Mouse (Mus musculus): ENCODE results near the gene Plscr5. TPM values are rescaled to one million over a fixed set of nuclear protein-coding genes. Genes with fewer than 3 reads are reported as not detected.

Gene Plscr5
- polyA plus RNA-seq, 1 experiment from 2014 or later = not detected

GRCm38 (mm10) chr9:92207757-92208156, 15.0 kb downstream of the Plscr5 start:
- ATAC-seq (ENCODE audit: insufficient read depth) = no peak
- no peak overlapping the region for H3K27ac ChIP-seq (replicated peaks)
- 65% methylated on average over 8 of the region's 8 CpGs for WGBS (ENCODE audit: insufficient replicate concordance)
- no peaks in the 10 kb centered on the region for H3K36me3 ChIP-seq (replicated peaks)
- no peak overlapping the region for H3K4me3 ChIP-seq (replicated peaks)
- no peaks in the 10 kb centered on the region for H3K4me1 ChIP-seq (replicated peaks)
- no peaks in the 10 kb centered on the region for H3K9me3 ChIP-seq (replicated peaks)
- H3K27me3 ChIP-seq = no peaks in the 10 kb centered on the region
- no peak overlapping the region for H3K9ac ChIP-seq
- no peak overlapping the region for H3K4me2 ChIP-seq

DNA sequence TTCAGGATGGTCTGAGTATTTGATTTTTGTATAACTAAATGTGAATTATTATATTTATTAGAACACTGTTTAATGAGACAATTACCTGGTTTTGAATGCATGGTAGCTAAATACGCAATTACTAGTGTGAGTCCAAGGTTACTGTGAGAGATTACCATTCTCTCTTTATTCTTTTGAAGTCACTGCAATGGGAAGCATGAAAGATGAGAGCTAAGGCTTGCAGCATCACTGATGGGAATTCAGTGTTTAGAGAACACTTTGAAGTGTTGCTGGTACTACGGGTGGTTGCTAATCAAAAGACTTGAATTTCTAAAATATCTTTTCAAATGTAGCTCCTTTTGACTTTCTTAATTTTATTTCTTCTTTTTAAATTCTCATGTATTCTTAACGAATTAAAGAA, 17.1 kb downstream of the Plscr5 start:
- 68% methylated on average over 3 of the region's 3 CpGs for WGBS (ENCODE audit: insufficient replicate concordance)

GRCm38 (mm10) chr9:92210386-92210967, 17.7 kb downstream of the Plscr5 start:
- Histone ChIP-seq H3K4me3 (replicated peaks) (no peak overlapping the region), H3K9me3 (replicated peaks) (no peaks in the 10 kb centered on the region), H3K4me1 (replicated peaks) (no peaks in the 10 kb centered on the region), H3K4me2 (no peak overlapping the region), H3K27me3 (no peaks in the 10 kb centered on the region), H3K27ac (replicated peaks) (no peak overlapping the region), H3K9ac (no peak overlapping the region), H3K36me3 (replicated peaks) (no peaks in the 10 kb centered on the region)
- no peak for ATAC-seq (ENCODE audit: insufficient read depth)
- WGBS (ENCODE audit: insufficient replicate concordance) = 71% methylated on average over 7 of the region's 7 CpGs

More for the DNA sequence above, 17.1 kb downstream of the Plscr5 start:
- Histone ChIP-seq H3K9ac (no peak overlapping the region), H3K27me3 (no peaks in the 10 kb centered on the region), H3K36me3 (replicated peaks) (no peaks in the 10 kb centered on the region), H3K27ac (replicated peaks) (no peak overlapping the region), H3K4me1 (replicated peaks) (no peaks in the 10 kb centered on the region), H3K4me2 (no peak overlapping the region), H3K9me3 (replicated peaks) (no peaks in the 10 kb centered on the region), H3K4me3 (replicated peaks) (no peak overlapping the region)
- ATAC-seq (ENCODE audit: insufficient read depth) = no peak

- Histone ChIP-seq H3K27me3 (no peaks in the 10 kb centered on the region), H3K4me2 (no peak overlapping the region), H3K9ac (no peak overlapping the region), H3K36me3 (replicated peaks) (no peaks in the 10 kb centered on the region), H3K4me1 (replicated peaks) (no peaks in the 10 kb centered on the region), H3K9me3 (replicated peaks) (no peaks in the 10 kb centered on the region), H3K4me3 (replicated peaks) (no peak overlapping the region), H3K27ac (replicated peaks) (no peak overlapping the region)
- ATAC-seq (ENCODE audit: insufficient read depth) = no peak
- 18% methylated on average over 3 of the region's 3 CpGs for WGBS (ENCODE audit: insufficient replicate concordance)
Measured at GRCm38 (mm10) chr9:92211048-92211447, 18.3 kb downstream of the Plscr5 start.

- no peaks in the 10 kb centered on the region for H3K9me3 ChIP-seq (replicated peaks)
- no peaks in the 10 kb centered on the region for H3K27me3 ChIP-seq
- no peak overlapping the region for H3K4me3 ChIP-seq (replicated peaks)
- 14% methylated on average over 4 of the region's 4 CpGs for WGBS (ENCODE audit: insufficient replicate concordance)
- H3K27ac ChIP-seq (replicated peaks) = no peak overlapping the region
- H3K9ac ChIP-seq = no peak overlapping the region
- ATAC-seq (ENCODE audit: insufficient read depth) = no peak
- H3K36me3 ChIP-seq (replicated peaks) = no peaks in the 10 kb centered on the region
- H3K4me2 ChIP-seq = no peak overlapping the region
- no peaks in the 10 kb centered on the region for H3K4me1 ChIP-seq (replicated peaks)
Measured at GRCm38 (mm10) chr9:92217484-92217883, 24.7 kb downstream of the Plscr5 start.

DNA sequence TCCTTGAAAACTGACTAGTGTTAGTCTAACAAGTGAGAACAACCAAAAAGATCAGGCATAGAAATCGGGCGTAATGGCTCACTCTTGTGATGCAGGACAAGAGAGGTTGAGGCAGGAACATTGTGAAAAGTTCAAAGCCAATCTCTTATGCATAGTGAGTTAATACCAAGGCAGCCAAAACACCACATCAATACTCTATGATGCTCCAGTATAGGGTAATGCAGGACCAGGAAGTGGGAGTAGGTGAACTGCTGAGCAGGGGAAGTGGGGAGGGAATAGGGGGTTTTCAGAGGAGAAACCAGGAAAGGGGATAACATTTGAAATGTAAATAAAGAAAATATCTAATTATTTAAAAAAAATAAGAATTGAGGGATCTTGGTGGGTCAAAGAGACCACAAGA, 25.2 kb downstream of the Plscr5 start:
- Histone ChIP-seq H3K9ac (no peak overlapping the region), H3K27me3 (no peaks in the 10 kb centered on the region), H3K9me3 (replicated peaks) (no peaks in the 10 kb centered on the region), H3K27ac (replicated peaks) (no peak overlapping the region), H3K4me1 (replicated peaks) (no peaks in the 10 kb centered on the region), H3K4me3 (replicated peaks) (no peak overlapping the region), H3K36me3 (replicated peaks) (no peaks in the 10 kb centered on the region), H3K4me2 (no peak overlapping the region)
- ATAC-seq (ENCODE audit: insufficient read depth) = no peak
- WGBS (ENCODE audit: insufficient replicate concordance) = 55% methylated on average over 2 of the region's 2 CpGs

- Histone ChIP-seq H3K36me3 (replicated peaks) (no peaks in the 10 kb centered on the region), H3K9ac (no peak overlapping the region), H3K27ac (replicated peaks) (no peak overlapping the region), H3K27me3 (no peaks in the 10 kb centered on the region), H3K9me3 (replicated peaks) (no peaks in the 10 kb centered on the region), H3K4me1 (replicated peaks) (no peaks in the 10 kb centered on the region), H3K4me2 (no peak overlapping the region), H3K4me3 (replicated peaks) (no peak overlapping the region)
- 12% methylated on average over 3 of the region's 3 CpGs for WGBS (ENCODE audit: insufficient replicate concordance)
- ATAC-seq (ENCODE audit: insufficient read depth) = no peak
Measured at GRCm38 (mm10) chr9:92220151-92220550, 27.4 kb downstream of the Plscr5 start.

- no peak overlapping the region for H3K4me3 ChIP-seq (replicated peaks)
- H3K4me1 ChIP-seq (replicated peaks) = no peaks in the 10 kb centered on the region
- no peak for ATAC-seq (ENCODE audit: insufficient read depth)
- no peaks in the 10 kb centered on the region for H3K9me3 ChIP-seq (replicated peaks)
- no peaks in the 10 kb centered on the region for H3K36me3 ChIP-seq (replicated peaks)
- H3K27ac ChIP-seq (replicated peaks) = no peak overlapping the region
- no peak overlapping the region for H3K9ac ChIP-seq
- H3K27me3 ChIP-seq = no peaks in the 10 kb centered on the region
- no peak overlapping the region for H3K4me2 ChIP-seq
Measured at GRCm38 (mm10) chr9:92221480-92221879, 28.7 kb downstream of the Plscr5 start.

GRCm38 (mm10) chr9:92224598-92225231, 32.0 kb downstream of the Plscr5 start:
- Histone ChIP-seq H3K4me2 (no peak overlapping the region), H3K4me1 (replicated peaks) (peaks cover 3% of the 10 kb centered on the region; the same call in 1 of the 2 replicates), H3K36me3 (replicated peaks) (no peaks in the 10 kb centered on the region), H3K9me3 (replicated peaks) (no peaks in the 10 kb centered on the region), H3K27me3 (no peaks in the 10 kb centered on the region), H3K4me3 (replicated peaks) (no peak overlapping the region), H3K9ac (no peak overlapping the region), H3K27ac (replicated peaks) (no peak overlapping the region)
- WGBS (ENCODE audit: insufficient replicate concordance) = 53% methylated on average over 1 of the region's 1 CpGs
- ATAC-seq (ENCODE audit: insufficient read depth) = no peak

DNA sequence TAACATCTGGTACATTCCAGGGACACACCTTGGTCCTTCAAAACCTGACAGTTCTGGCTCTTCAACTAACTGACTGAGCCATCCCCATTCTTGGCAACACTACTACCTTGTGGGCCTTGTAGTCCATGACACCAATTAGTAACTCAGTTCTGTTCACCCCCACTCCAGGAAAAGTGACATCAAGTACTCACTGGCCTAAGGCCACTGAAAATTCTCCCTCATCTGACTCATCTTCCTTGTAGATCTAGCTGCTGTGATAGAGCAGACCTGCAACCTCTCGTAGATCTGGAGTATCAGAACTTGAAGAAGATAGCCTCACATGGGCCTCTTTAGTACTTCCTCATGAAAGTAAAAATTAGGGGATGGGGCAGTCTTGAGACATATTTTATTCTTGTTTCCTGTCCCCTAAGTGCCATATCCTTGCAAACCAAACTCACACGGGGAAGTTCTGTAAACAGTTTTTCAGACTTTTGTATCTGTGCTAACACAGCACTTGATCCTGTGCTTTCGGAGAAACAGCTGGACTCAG, 33.5 kb downstream of the Plscr5 start:
- H3K27ac ChIP-seq (replicated peaks) = no peak overlapping the region
- ATAC-seq (ENCODE audit: insufficient read depth) = no peak
- H3K9ac ChIP-seq = no peak overlapping the region
- no peaks in the 10 kb centered on the region for H3K36me3 ChIP-seq (replicated peaks)
- no peak overlapping the region for H3K4me2 ChIP-seq
- H3K4me3 ChIP-seq (replicated peaks) = no peak overlapping the region
- 23% methylated on average over 3 of the region's 3 CpGs for WGBS (ENCODE audit: insufficient replicate concordance)
- H3K27me3 ChIP-seq = no peaks in the 10 kb centered on the region
- no peaks in the 10 kb centered on the region for H3K9me3 ChIP-seq (replicated peaks)
- H3K4me1 ChIP-seq (replicated peaks) = peaks cover 6% of the 10 kb centered on the region; the same call in 1 of the 2 replicates

DNA sequence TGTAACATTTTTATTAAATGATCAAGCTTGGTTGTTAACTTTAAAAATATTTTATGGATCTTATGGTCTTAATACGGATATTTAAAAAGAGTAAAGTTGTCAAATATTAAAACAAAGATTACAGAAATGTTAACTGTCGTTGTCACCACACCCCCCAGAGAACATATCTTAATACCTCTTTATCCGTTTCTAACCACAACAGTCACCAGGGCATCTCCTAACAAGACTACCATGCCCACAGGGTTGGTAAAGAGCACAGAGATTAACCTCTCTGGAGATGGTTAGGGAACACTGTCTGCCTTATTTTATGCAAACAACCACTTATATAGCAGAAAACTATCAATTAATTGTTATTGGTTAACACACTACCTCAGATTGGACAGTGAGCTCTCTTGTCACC, 34.1 kb downstream of the Plscr5 start:
- Histone ChIP-seq H3K9ac (no peak overlapping the region), H3K27me3 (no peaks in the 10 kb centered on the region), H3K9me3 (replicated peaks) (no peaks in the 10 kb centered on the region), H3K4me1 (replicated peaks) (peaks cover 6% of the 10 kb centered on the region; the same call in 1 of the 2 replicates), H3K4me3 (replicated peaks) (no peak overlapping the region), H3K4me2 (no peak overlapping the region), H3K27ac (replicated peaks) (no peak overlapping the region), H3K36me3 (replicated peaks) (no peaks in the 10 kb centered on the region)
- WGBS (ENCODE audit: insufficient replicate concordance) = 28% methylated on average over 3 of the region's 3 CpGs
- no peak for ATAC-seq (ENCODE audit: insufficient read depth)

All from liver, embryonic 15.5 days (tissue).